Comparison of ENCODE assay signal across 14 mouse cellular contexts in the genomic region with DNA sequence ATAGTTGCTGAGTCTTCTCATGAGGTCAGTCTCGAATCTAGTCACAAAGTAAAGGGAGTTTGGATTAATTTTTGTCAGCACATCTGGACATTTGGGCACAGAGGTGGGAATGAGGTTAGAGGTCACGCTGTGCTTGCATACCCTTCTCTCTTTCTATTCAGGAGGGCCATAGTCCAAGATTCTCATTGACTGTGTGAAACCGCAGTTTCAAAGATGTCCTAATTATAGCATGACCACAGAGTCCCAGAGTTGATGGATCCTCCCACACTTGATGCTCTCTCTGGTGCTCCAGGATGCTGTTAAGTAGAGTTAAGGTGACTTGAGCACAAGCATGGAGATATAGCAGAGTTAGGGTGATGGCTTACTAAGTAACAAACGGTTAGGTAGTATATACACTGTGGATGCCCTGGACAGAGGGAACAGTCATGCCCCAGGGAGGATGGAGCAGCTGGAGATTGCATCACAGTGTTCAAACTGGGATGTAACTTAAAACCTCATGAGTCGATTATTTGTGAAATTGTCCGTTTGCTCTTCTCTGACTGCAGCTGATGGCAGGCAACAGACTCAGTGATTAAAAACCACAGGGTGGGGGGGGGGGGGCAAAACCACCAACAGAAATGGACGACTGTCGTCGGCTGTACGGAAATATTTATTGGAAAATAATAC. TPM values are rescaled to one million over a fixed set of nuclear protein-coding genes. Genes with fewer than 3 reads are reported as not detected.
A peak's percentile ranks its signal among the peaks of the same experiment; 100 is the strongest.
DNase-seq lines count a peak whose midpoint lies in the region; ATAC-seq lines count a peak whose summit lies in the region.
"Had no signal": no experiment of that assay in that cellular context is flagged by ENCODE, and none has a peak within 500 bp of the region (broad histone marks: within the 10 kb centered on the region; RNA-seq: fewer than 3 reads in every experiment).

No protein-coding gene starts in this region.

- 37% methylated on average over 10 of the region's 10 CpGs for WGBS in hindbrain, embryonic 14.5 days
- WGBS in hindbrain, embryonic 13.5 days, result 39% methylated on average over 10 of the region's 10 CpGs

- DNase-seq in hindbrain, embryonic 14.5 days (ENCODE audit: low spot score), result no peak
- DNase-seq in 3134 (ENCODE audit: extremely low read depth, insufficient read length, low spot score) (peak; percentile 28), 3T3-L1 (ENCODE audit: low read depth, low spot score) (peak; percentile 69)
- no peak for DNase-seq in thymus, adult 18-20 months
- no peak for DNase-seq in left cerebral cortex, postnatal 14 days (ENCODE audit: low spot score in 2 of 2)
- DNase-seq: embryo, embryonic 11 days; kidney, adult 8-10 months; lung, embryonic 14.5 days; spleen, adult 18-20 months had no signal

- H3K4me2 ChIP-seq in hindbrain, embryonic 14.5 days (replicated peaks), result peak overlapping the region; percentile 37; the same call in 1 of the 2 replicates
- no peak overlapping the region for H3K4me2 ChIP-seq in hindbrain, embryonic 13.5 days
- H3K4me2 ChIP-seq: limb, embryonic 13.5 days had no signal

- no peak overlapping the region for H3K4me3 ChIP-seq in hindbrain, embryonic 14.5 days (replicated peaks; ENCODE audit: low read length)
- H3K4me3 ChIP-seq in hindbrain, embryonic 13.5 days, result no peak overlapping the region
- H3K4me3 ChIP-seq: forebrain, embryonic 13.5 days; limb, embryonic 13.5 days had no signal

- no peak overlapping the region for H3K9ac ChIP-seq in hindbrain, embryonic 14.5 days
- H3K9ac ChIP-seq in hindbrain, embryonic 13.5 days, result no peak overlapping the region
- H3K9ac ChIP-seq: limb, embryonic 13.5 days had no signal

- no peaks in the 10 kb centered on the region for H3K9me3 ChIP-seq in hindbrain, embryonic 14.5 days (ENCODE audit: control insufficient read depth, low read length)
- no peaks in the 10 kb centered on the region for H3K9me3 ChIP-seq in hindbrain, embryonic 13.5 days
- H3K9me3 ChIP-seq: forebrain, embryonic 13.5 days; limb, embryonic 13.5 days had no signal

- no peaks in the 10 kb centered on the region for H3K27me3 ChIP-seq in hindbrain, embryonic 14.5 days (ENCODE audit: control insufficient read depth, insufficient read depth, low read length)
- H3K27me3 ChIP-seq in hindbrain, embryonic 13.5 days, result peaks cover 12% of the 10 kb centered on the region; the same call in 1 of the 2 replicates
- H3K27me3 ChIP-seq: forebrain, embryonic 13.5 days; limb, embryonic 13.5 days had no signal

- no peak for ATAC-seq in hindbrain, embryonic 14.5 days (ENCODE audit: low FRiP score)
- ATAC-seq in hindbrain, embryonic 13.5 days (ENCODE audit: low FRiP score), result no peak
- peak; percentile 60 for ATAC-seq in granulocyte monocyte progenitor cell, adult 5-6 weeks (replicated peaks; ENCODE audit: poor library complexity, severe bottlenecking)

- intact Hi-C loops in left cerebral cortex, postnatal 14 days (cut with DNase I), result no loop called here

- no peak overlapping the region for H3K27ac ChIP-seq in hindbrain, embryonic 14.5 days
- no peak overlapping the region for H3K27ac ChIP-seq in hindbrain, embryonic 13.5 days
- H3K27ac ChIP-seq: forebrain, embryonic 13.5 days; limb, embryonic 13.5 days had no signal

- no peaks in the 10 kb centered on the region for H3K36me3 ChIP-seq in hindbrain, embryonic 14.5 days (replicated peaks; ENCODE audit: control insufficient read depth, insufficient read depth)
- H3K36me3 ChIP-seq in hindbrain, embryonic 13.5 days, result no peaks in the 10 kb centered on the region
- H3K36me3 ChIP-seq: limb, embryonic 13.5 days had no signal

- peaks cover 16% of the 10 kb centered on the region for H3K4me1 ChIP-seq in hindbrain, embryonic 14.5 days (replicated peaks; ENCODE audit: control insufficient read depth, insufficient read depth, low read length)
- H3K4me1 ChIP-seq in hindbrain, embryonic 13.5 days (replicated peaks), result peaks cover 17% of the 10 kb centered on the region

RNA-seq across cellular contexts. Expression of gene Rassf10, which starts 36.0 kb away (rescaled TPM):
- polyA plus RNA-seq in hindbrain, embryonic 14.5 days (2014; fragmentation: Nextera tagmentation; extraction: Ambion mirVana), result 2.6 and 3.1 TPM in 2 replicates
- 3.0 and 3.1 TPM in 2 replicates for polyA plus RNA-seq in hindbrain, embryonic 13.5 days (2015; fragmentation: Nextera tagmentation; extraction: Ambion mirVana)
- total RNA-seq in granulocyte monocyte progenitor cell, adult 5-6 weeks (2014; fragmentation: Nextera tagmentation), result not detected in 2 replicates
- 0.43 TPM in 1 of 2 replicates, not detected in the other for total RNA-seq in granulocyte monocyte progenitor cell, adult 5-6 weeks (2017)
- total RNA-seq in left cerebral cortex, postnatal 14 days (2021), result 1 to 10 TPM; 2.6 to 3.1 TPM
- total RNA-seq: MEL had no signal

Comparison
In these comparisons a context has a peak if more than half of its experiments do, and no peak if none do; other contexts are left out.
1. DNase-seq: peak in 3134 (single experiment) and 3T3-L1 (single experiment); none in hindbrain, embryonic 14.5 days (single experiment), thymus, adult 18-20 months (0 of 2) and left cerebral cortex, postnatal 14 days (0 of 2).